Mouse (Mus musculus): ENCODE data around the gene Scp2. TPM values are rescaled to one million over a fixed set of nuclear protein-coding genes. Genes with fewer than 3 reads are reported as not detected.
"Not testable (repeated sequence)": the region's sequence is repeated elsewhere in the genome, so short reads cannot be mapped to it uniquely, and the experiment has no call there.

The Scp2 gene
- polyA plus RNA-seq, 1 experiment from 2014 or later: 247 TPM

DNA sequence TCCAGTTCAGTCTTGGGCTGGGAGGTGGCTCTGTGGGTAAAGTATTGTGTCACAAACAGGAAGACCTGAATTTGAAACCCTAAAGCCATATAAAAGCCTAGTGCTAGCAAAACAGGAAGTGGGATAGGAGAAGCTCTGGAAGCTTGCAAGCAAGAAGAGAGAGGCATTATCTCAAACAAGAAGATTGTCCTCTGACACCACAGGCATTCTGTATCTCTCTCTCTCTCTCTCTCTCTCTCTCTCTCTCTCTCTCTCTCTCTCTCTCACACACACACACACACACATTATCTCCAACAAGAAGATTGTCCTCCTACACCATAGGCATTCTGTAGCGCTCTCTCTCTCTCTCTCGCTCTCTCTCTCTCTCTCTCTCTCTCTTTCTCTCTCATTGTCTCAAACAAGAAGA is 62.4 kb downstream of the Scp2 start:
- H3K4me2 ChIP-seq (ENCODE audit: low read depth, low read length): no peak overlapping the region
- no peak overlapping the region for H3K4me3 ChIP-seq (replicated peaks; ENCODE audit: low read length)
- H3K9me3 ChIP-seq (replicated peaks; ENCODE audit: control insufficient read depth, low read length): no peaks in the 10 kb centered on the region
- H3K27ac ChIP-seq (ENCODE audit: low read length): no peak overlapping the region
- 90% methylated on average over 2 of the region's 2 CpGs for WGBS
- no peak for ATAC-seq (ENCODE audit: insufficient read depth, low FRiP score)
- no peaks in the 10 kb centered on the region for H3K4me1 ChIP-seq (ENCODE audit: control insufficient read depth, insufficient read depth, low read length)
- H3K9ac ChIP-seq (ENCODE audit: low read length): no peak overlapping the region
- H3K36me3 ChIP-seq (ENCODE audit: control insufficient read depth, insufficient read depth, low read length): no peaks in the 10 kb centered on the region
- no peaks in the 10 kb centered on the region for H3K27me3 ChIP-seq (ENCODE audit: control insufficient read depth, insufficient read depth, low read length)

GRCm38 (mm10) chr4:108080876-108081275 is 63.9 kb downstream of the Scp2 start:
- Histone ChIP-seq H3K9ac (ENCODE audit: low read length) (no peak overlapping the region), H3K27me3 (ENCODE audit: control insufficient read depth, insufficient read depth, low read length) (no peaks in the 10 kb centered on the region), H3K36me3 (ENCODE audit: control insufficient read depth, insufficient read depth, low read length) (no peaks in the 10 kb centered on the region), H3K4me1 (ENCODE audit: control insufficient read depth, insufficient read depth, low read length) (no peaks in the 10 kb centered on the region), H3K27ac (ENCODE audit: low read length) (no peak overlapping the region), H3K9me3 (replicated peaks; ENCODE audit: control insufficient read depth, low read length) (no peaks in the 10 kb centered on the region), H3K4me3 (replicated peaks; ENCODE audit: low read length) (no peak overlapping the region), H3K4me2 (ENCODE audit: low read depth, low read length) (no peak overlapping the region)
- 79% methylated on average over 5 of the region's 5 CpGs for WGBS
- no peak for ATAC-seq (ENCODE audit: insufficient read depth, low FRiP score)

- 71% methylated on average over 2 of the region's 2 CpGs for WGBS
Measured at GRCm38 (mm10) chr4:108079762-108080161, 65.0 kb downstream of the Scp2 start.

GRCm38 (mm10) chr4:108079191-108079590 is 65.6 kb downstream of the Scp2 start:
- H3K4me3 ChIP-seq (replicated peaks; ENCODE audit: low read length); H3K9me3 ChIP-seq (replicated peaks; ENCODE audit: control insufficient read depth, low read length); H3K4me1 ChIP-seq (ENCODE audit: control insufficient read depth, insufficient read depth, low read length); H3K27me3 ChIP-seq (ENCODE audit: control insufficient read depth, insufficient read depth, low read length); ATAC-seq (ENCODE audit: insufficient read depth, low FRiP score); H3K9ac ChIP-seq (ENCODE audit: low read length); H3K4me2 ChIP-seq (ENCODE audit: low read depth, low read length); H3K27ac ChIP-seq (ENCODE audit: low read length); H3K36me3 ChIP-seq (ENCODE audit: control insufficient read depth, insufficient read depth, low read length): not testable (repeated sequence)
- WGBS: 84% methylated on average over 15 of the region's 15 CpGs

More at GRCm38 (mm10) chr4:108079762-108080161, 65.0 kb downstream of the Scp2 start:
- ATAC-seq (ENCODE audit: insufficient read depth, low FRiP score): no peak
- H3K4me3 ChIP-seq (replicated peaks; ENCODE audit: low read length): no peak overlapping the region
- no peaks in the 10 kb centered on the region for H3K36me3 ChIP-seq (ENCODE audit: control insufficient read depth, insufficient read depth, low read length)
- H3K27me3 ChIP-seq (ENCODE audit: control insufficient read depth, insufficient read depth, low read length): no peaks in the 10 kb centered on the region
- no peak overlapping the region for H3K4me2 ChIP-seq (ENCODE audit: low read depth, low read length)
- no peak overlapping the region for H3K9ac ChIP-seq (ENCODE audit: low read length)
- H3K9me3 ChIP-seq (replicated peaks; ENCODE audit: control insufficient read depth, low read length): no peaks in the 10 kb centered on the region
- H3K27ac ChIP-seq (ENCODE audit: low read length): no peak overlapping the region
- no peaks in the 10 kb centered on the region for H3K4me1 ChIP-seq (ENCODE audit: control insufficient read depth, insufficient read depth, low read length)

- WGBS: 75% methylated on average over 3 of the region's 3 CpGs
- H3K4me2 ChIP-seq (ENCODE audit: low read depth, low read length): no peak overlapping the region
- no peaks in the 10 kb centered on the region for H3K36me3 ChIP-seq (ENCODE audit: control insufficient read depth, insufficient read depth, low read length)
- no peak overlapping the region for H3K4me3 ChIP-seq (replicated peaks; ENCODE audit: low read length)
- no peaks in the 10 kb centered on the region for H3K27me3 ChIP-seq (ENCODE audit: control insufficient read depth, insufficient read depth, low read length)
- H3K9ac ChIP-seq (ENCODE audit: low read length): no peak overlapping the region
- H3K27ac ChIP-seq (ENCODE audit: low read length): no peak overlapping the region
- H3K9me3 ChIP-seq (replicated peaks; ENCODE audit: control insufficient read depth, low read length): no peaks in the 10 kb centered on the region
- ATAC-seq (ENCODE audit: insufficient read depth, low FRiP score): no peak
- H3K4me1 ChIP-seq (ENCODE audit: control insufficient read depth, insufficient read depth, low read length): no peaks in the 10 kb centered on the region
Measured at GRCm38 (mm10) chr4:108077224-108077955, 67.4 kb downstream of the Scp2 start.

- Histone ChIP-seq H3K4me3 (replicated peaks; ENCODE audit: low read length) (no peak overlapping the region), H3K27me3 (ENCODE audit: control insufficient read depth, insufficient read depth, low read length) (no peaks in the 10 kb centered on the region), H3K4me2 (ENCODE audit: low read depth, low read length) (no peak overlapping the region), H3K36me3 (ENCODE audit: control insufficient read depth, insufficient read depth, low read length) (no peaks in the 10 kb centered on the region), H3K27ac (ENCODE audit: low read length) (no peak overlapping the region), H3K4me1 (ENCODE audit: control insufficient read depth, insufficient read depth, low read length) (peaks cover 7% of the 10 kb centered on the region), H3K9me3 (replicated peaks; ENCODE audit: control insufficient read depth, low read length) (no peaks in the 10 kb centered on the region), H3K9ac (ENCODE audit: low read length) (no peak overlapping the region)
- no peak for ATAC-seq (ENCODE audit: insufficient read depth, low FRiP score)
- 70% methylated on average over 3 of the region's 3 CpGs for WGBS
Measured at GRCm38 (mm10) chr4:108074204-108074823, 70.5 kb downstream of the Scp2 start.

- no peak for ATAC-seq (ENCODE audit: insufficient read depth, low FRiP score)
- Histone ChIP-seq H3K36me3 (ENCODE audit: control insufficient read depth, insufficient read depth, low read length) (no peaks in the 10 kb centered on the region), H3K9ac (ENCODE audit: low read length) (no peak overlapping the region), H3K4me3 (replicated peaks; ENCODE audit: low read length) (no peak overlapping the region), H3K27ac (ENCODE audit: low read length) (no peak overlapping the region), H3K27me3 (ENCODE audit: control insufficient read depth, insufficient read depth, low read length) (no peaks in the 10 kb centered on the region), H3K9me3 (replicated peaks; ENCODE audit: control insufficient read depth, low read length) (no peaks in the 10 kb centered on the region), H3K4me2 (ENCODE audit: low read depth, low read length) (no peak overlapping the region), H3K4me1 (ENCODE audit: control insufficient read depth, insufficient read depth, low read length) (peaks cover 7% of the 10 kb centered on the region)
- 90% methylated on average over 3 of the region's 3 CpGs for WGBS
Measured at GRCm38 (mm10) chr4:108072086-108072485, 72.7 kb downstream of the Scp2 start.

GRCm38 (mm10) chr4:108071235-108071901 is 73.4 kb downstream of the Scp2 start:
- Histone ChIP-seq H3K27ac (ENCODE audit: low read length) (peak overlapping the region; percentile 15; the same call in 1 of the 2 replicates), H3K4me1 (ENCODE audit: control insufficient read depth, insufficient read depth, low read length) (peaks cover 7% of the 10 kb centered on the region), H3K4me2 (ENCODE audit: low read depth, low read length) (peak overlapping the region; percentile 64), H3K9me3 (replicated peaks; ENCODE audit: control insufficient read depth, low read length) (no peaks in the 10 kb centered on the region), H3K4me3 (replicated peaks; ENCODE audit: low read length) (peak overlapping the region; percentile 63), H3K36me3 (ENCODE audit: control insufficient read depth, insufficient read depth, low read length) (no peaks in the 10 kb centered on the region), H3K27me3 (ENCODE audit: control insufficient read depth, insufficient read depth, low read length) (no peaks in the 10 kb centered on the region), H3K9ac (ENCODE audit: low read length) (peak overlapping the region; percentile 80)
- peak; percentile 96 for ATAC-seq (ENCODE audit: insufficient read depth, low FRiP score)
- WGBS: 2% methylated on average over 26 of the region's 26 CpGs

GRCm38 (mm10) chr4:108070723-108071122 is 74.1 kb downstream of the Scp2 start:
- Histone ChIP-seq H3K27ac (ENCODE audit: low read length) (peak overlapping the region; percentile 15), H3K27me3 (ENCODE audit: control insufficient read depth, insufficient read depth, low read length) (no peaks in the 10 kb centered on the region), H3K36me3 (ENCODE audit: control insufficient read depth, insufficient read depth, low read length) (no peaks in the 10 kb centered on the region), H3K9me3 (replicated peaks; ENCODE audit: control insufficient read depth, low read length) (no peaks in the 10 kb centered on the region), H3K4me1 (ENCODE audit: control insufficient read depth, insufficient read depth, low read length) (peaks cover 7% of the 10 kb centered on the region), H3K4me2 (ENCODE audit: low read depth, low read length) (peak overlapping the region; percentile 64), H3K4me3 (replicated peaks; ENCODE audit: low read length) (peak overlapping the region; percentile 63), H3K9ac (ENCODE audit: low read length) (peak overlapping the region; percentile 80)
- 6% methylated on average over 8 of the region's 8 CpGs for WGBS
- no peak for ATAC-seq (ENCODE audit: insufficient read depth, low FRiP score)

All from stomach, embryonic 16.5 days (tissue).